Mouse (Mus musculus) erythroblast, embryonic 14.5 days (primary cell): ENCODE measurements around the gene Nedd8. TPM values are rescaled to one million over a fixed set of nuclear protein-coding genes. Genes with fewer than 3 reads are reported as not detected.

Source experiments
- H3K27me3 ChIP-seq: 2 replicates; pipeline ENCODE4 v1.6.1; 2012; ENCODE audit warnings: inconsistent platforms; ENCODE audit not compliant: control insufficient read depth
- H3K36me3 ChIP-seq: 2 replicates; pipeline ENCODE4 v1.6.1; 2012; ENCODE audit warnings: mild to moderate bottlenecking, inconsistent platforms; ENCODE audit not compliant: control insufficient read depth
- H3K4me1 ChIP-seq: 2 replicates; pipeline ENCODE4 v1.6.1; 2012; ENCODE audit warnings: inconsistent platforms; ENCODE audit not compliant: control insufficient read depth
- H3K4me3 ChIP-seq: replicated peaks from 2 replicates; pipeline ENCODE3; 2012; ENCODE audit warnings: moderate library complexity, mild to moderate bottlenecking, inconsistent platforms
- H3K9me3 ChIP-seq: 2 replicates; pipeline ENCODE4 v1.6.1; 2012; ENCODE audit warnings: low read length, inconsistent platforms, mixed read lengths; ENCODE audit not compliant: control insufficient read depth
- GATA1 ChIP-seq: IDR thresholded peaks from 2 replicates; pipeline ENCODE4 v1.6.1; 2012; ENCODE audit warnings: low read length, inconsistent platforms, mixed read lengths
- TAL1 ChIP-seq: IDR thresholded peaks from 3 replicates; pipeline ENCODE4 v1.6.1; 2012; ENCODE audit warnings: low read length, inconsistent platforms, mixed read lengths
- polyA plus RNA-seq: library from polyadenylated mRNA; stranded (reverse); fragments of >175 nt; gene quantifications from 2 replicates; pipeline ENCODE4 v1.2.3, GENCODE M21; 2012

The Nedd8 gene
- polyA plus RNA-seq, 1 experiment = 9.0 TPM

DNA sequence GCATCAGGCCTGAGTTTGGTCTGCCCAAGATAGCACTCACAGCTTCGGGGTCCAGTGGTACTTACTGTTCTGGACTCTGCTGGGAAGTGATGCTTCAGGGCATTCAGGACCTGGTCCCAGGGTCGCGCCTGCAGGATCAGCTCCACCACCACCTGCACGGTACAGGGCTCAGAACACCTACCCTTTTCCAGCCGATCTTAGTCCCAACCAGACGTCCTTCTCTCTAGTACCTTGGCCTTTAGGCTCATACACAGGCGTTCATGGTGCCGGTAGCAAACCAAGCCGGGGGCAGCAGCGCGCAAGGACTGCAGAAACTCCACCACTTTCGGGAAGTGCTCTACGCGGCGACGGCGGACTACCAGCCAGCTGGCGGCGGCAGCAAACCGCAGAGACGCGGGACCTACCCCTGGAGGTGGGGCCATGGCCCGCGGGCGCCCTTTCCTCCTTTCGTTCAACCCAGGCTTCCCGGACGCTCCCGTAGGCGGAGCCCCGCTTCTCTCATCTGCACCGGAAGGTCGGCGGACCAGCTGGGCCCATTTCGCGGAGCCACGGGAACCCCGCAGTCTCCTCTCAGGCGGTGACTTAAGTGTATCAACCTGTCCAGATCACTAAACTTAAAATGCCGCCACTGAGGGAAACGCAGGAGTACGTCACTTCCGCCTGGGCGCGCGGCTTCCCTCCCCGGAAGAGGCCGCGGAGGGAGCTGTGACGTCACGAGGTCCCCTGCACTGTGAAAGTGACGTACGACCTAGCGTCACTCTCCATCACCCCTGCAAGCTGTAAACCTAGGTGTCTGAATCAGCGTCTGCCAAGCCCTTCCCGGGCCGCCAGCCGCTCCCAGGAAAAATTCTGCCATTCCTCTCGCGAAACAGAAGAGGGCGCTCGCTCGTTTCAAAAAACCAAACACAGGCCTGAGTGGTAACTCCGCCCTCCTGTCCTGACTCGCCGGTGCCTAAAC, 9.5 kb upstream of the Nedd8 start, which contains the start of gene Tinf2:
TSS of gene Tinf2 (minus strand) at position 661 of the 958 bp plus-strand sequence.
- H3K4me1 ChIP-seq = peaks cover 31% of the 10 kb centered on the region
- peak within 1 kb of the TSS; percentile 80 for H3K4me3 ChIP-seq
- H3K9me3 ChIP-seq = no peaks in the 10 kb centered on the region
- peaks cover 47% of the 10 kb centered on the region for H3K36me3 ChIP-seq
- H3K27me3 ChIP-seq = peaks cover 3% of the 10 kb centered on the region; the same call in 1 of the 2 replicates
- TF ChIP-seq GATA1 = no peak
- no peak for TF ChIP-seq TAL1

GRCm38 (mm10) chr14:55677615-55678014, 5.7 kb upstream of the Nedd8 start:
- no peak overlapping the region for H3K4me3 ChIP-seq
- peaks cover 65% of the 10 kb centered on the region for H3K36me3 ChIP-seq
- H3K27me3 ChIP-seq = no peaks in the 10 kb centered on the region
- no peak for TF ChIP-seq GATA1
- no peak for TF ChIP-seq TAL1
- H3K9me3 ChIP-seq = no peaks in the 10 kb centered on the region
- peaks cover 47% of the 10 kb centered on the region for H3K4me1 ChIP-seq

- Histone ChIP-seq H3K4me3 (peak overlapping the region; percentile 97), H3K9me3 (no peaks in the 10 kb centered on the region), H3K36me3 (peaks cover 56% of the 10 kb centered on the region), H3K4me1 (peaks cover 47% of the 10 kb centered on the region), H3K27me3 (no peaks in the 10 kb centered on the region)
- TF ChIP-seq GATA1 (no peak), TAL1 (no peak)
Measured at GRCm38 (mm10) chr14:55672741-55673060, 777 bp upstream of the Nedd8 start.

GRCm38 (mm10) chr14:55671486-55671832, 465 bp downstream of the Nedd8 start:
- Histone ChIP-seq H3K4me1 (peaks cover 47% of the 10 kb centered on the region), H3K36me3 (peaks cover 49% of the 10 kb centered on the region), H3K9me3 (no peaks in the 10 kb centered on the region), H3K4me3 (peak overlapping the region; percentile 97), H3K27me3 (no peaks in the 10 kb centered on the region)
- no peak for TF ChIP-seq GATA1
- no peak for TF ChIP-seq TAL1

GRCm38 (mm10) chr14:55660636-55661035, 11.3 kb downstream of the Nedd8 start:
- Histone ChIP-seq H3K27me3 (no peaks in the 10 kb centered on the region), H3K9me3 (no peaks in the 10 kb centered on the region), H3K36me3 (peaks cover 52% of the 10 kb centered on the region), H3K4me1 (peaks cover 31% of the 10 kb centered on the region), H3K4me3 (peak overlapping the region; percentile 85)
- TF ChIP-seq TAL1 (no peak), GATA1 (no peak)

DNA sequence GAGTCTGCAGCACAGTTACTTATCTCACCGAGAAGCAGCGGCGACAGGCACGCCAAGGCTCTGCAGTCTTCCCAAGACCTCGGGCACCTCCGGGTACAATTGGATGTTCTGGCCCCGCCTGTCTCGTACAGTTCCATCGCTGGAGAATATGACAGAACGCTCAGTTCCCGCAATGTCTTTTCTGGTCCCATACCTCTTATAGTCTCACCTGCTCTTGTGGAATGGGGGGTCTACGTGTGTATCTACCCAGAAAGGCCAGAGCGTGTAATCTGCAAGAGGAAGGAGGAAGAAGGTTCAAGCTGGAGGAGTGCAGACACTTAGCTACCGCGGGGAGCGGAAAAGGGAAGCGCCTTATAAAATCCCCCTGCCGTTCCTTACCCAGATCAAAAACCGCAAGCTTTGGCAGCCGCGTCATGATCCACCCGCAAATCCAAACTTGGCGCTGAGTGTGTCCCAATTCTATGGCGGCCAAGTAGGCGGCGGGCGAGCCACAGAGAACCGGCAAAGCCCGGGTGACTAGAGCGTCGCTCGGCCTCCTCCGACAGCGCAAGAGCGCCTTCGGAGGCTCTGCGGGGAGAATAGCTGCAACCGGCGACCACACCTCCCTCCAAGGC, 11.9 kb downstream of the Nedd8 start, which contains the start of gene Mdp1:
TSS of gene Mdp1 (minus strand) at position 549 of the 614 bp plus-strand sequence.
- Histone ChIP-seq H3K27me3 (no peaks in the 10 kb centered on the region), H3K36me3 (peaks cover 50% of the 10 kb centered on the region), H3K4me1 (peaks cover 31% of the 10 kb centered on the region), H3K9me3 (no peaks in the 10 kb centered on the region), H3K4me3 (peak within 1 kb of the TSS; percentile 85)
- TF ChIP-seq TAL1 (no peak), GATA1 (no peak)

GRCm38 (mm10) chr14:55658011-55658410, 13.9 kb downstream of the Nedd8 start:
- no peak overlapping the region for H3K4me3 ChIP-seq
- H3K4me1 ChIP-seq = peaks cover 31% of the 10 kb centered on the region
- H3K36me3 ChIP-seq = peaks cover 37% of the 10 kb centered on the region
- H3K9me3 ChIP-seq = no peaks in the 10 kb centered on the region
- H3K27me3 ChIP-seq = no peaks in the 10 kb centered on the region
- TF ChIP-seq GATA1 (no peak), TAL1 (no peak)

- Histone ChIP-seq H3K4me1 (peaks cover 31% of the 10 kb centered on the region), H3K9me3 (no peaks in the 10 kb centered on the region), H3K27me3 (no peaks in the 10 kb centered on the region), H3K36me3 (peaks cover 27% of the 10 kb centered on the region), H3K4me3 (no peak overlapping the region)
- TF ChIP-seq GATA1 (no peak), TAL1 (no peak)
Measured at GRCm38 (mm10) chr14:55656935-55657334, 15.0 kb downstream of the Nedd8 start.

DNA sequence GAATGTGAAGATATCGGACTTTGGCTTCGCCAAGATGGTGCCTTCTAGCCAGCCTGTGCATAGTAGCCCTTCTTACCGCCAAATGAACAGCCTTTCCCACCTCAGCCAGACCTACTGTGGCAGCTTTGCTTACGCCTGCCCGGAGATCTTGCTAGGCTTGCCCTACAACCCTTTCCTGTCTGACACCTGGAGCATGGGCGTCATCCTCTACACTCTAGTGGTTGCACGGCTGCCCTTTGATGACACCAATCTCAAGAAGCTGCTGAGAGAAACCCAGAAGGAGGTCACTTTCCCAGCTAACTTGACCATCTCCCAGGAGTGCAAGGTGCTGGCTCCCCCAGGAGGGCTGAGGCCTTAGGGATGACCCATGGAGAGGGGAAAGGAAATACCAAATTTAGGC, 20.4 kb downstream of the Nedd8 start:
- Histone ChIP-seq H3K4me1 (peaks cover 8% of the 10 kb centered on the region; the same call in 1 of the 2 replicates), H3K4me3 (no peak overlapping the region), H3K36me3 (peaks cover 10% of the 10 kb centered on the region), H3K27me3 (peaks cover 3% of the 10 kb centered on the region; the same call in 1 of the 2 replicates), H3K9me3 (no peaks in the 10 kb centered on the region)
- no peak for TF ChIP-seq TAL1
- TF ChIP-seq GATA1 = no peak
